Mouse (Mus musculus) hindbrain, postnatal 0 days (tissue): ENCODE measurements at regions not wholly inside any gene's neighbourhood (a gene's known extent, or its start where the extent isn't known, plus 50 kb on each side); places are given as distances from the start of the nearest gene placed in this dataset.

Source experiments
- ATAC-seq: fragments of 200-750 bp; cut with Nextera tagmentation; 2 replicates; pipeline ENCODE4 v1.8.0; 2017; ENCODE audit warnings: mild to moderate bottlenecking, moderate TSS enrichment, moderate library complexity
- DNase-seq: peaks from one replicate; pipeline ENCODE4 v3.0.0-alpha.2; 2015; ENCODE audit warnings: low spot score
- H3K27ac ChIP-seq: fragments of 300-500 bp; sonication (generic); 2 replicates; pipeline ENCODE4 v1.5.1; 2014; ENCODE audit warnings: mild to moderate bottlenecking
- H3K27me3 ChIP-seq: fragments of 300-500 bp; sonication (generic); 2 replicates; pipeline ENCODE4 v1.6.1; 2014; ENCODE audit warnings: low read length, mixed read lengths; ENCODE audit not compliant: insufficient read depth
- H3K36me3 ChIP-seq: fragments of 300-500 bp; sonication (generic); 2 replicates; pipeline ENCODE4 v1.6.1; 2014; ENCODE audit warnings: low read length, mixed read lengths; ENCODE audit not compliant: insufficient read depth
- H3K4me1 ChIP-seq: fragments of 300-500 bp; sonication (generic); 2 replicates; pipeline ENCODE4 v1.6.1; 2014; ENCODE audit warnings: antibody characterized with exemption, low read length, mixed read lengths; ENCODE audit not compliant: insufficient read depth
- H3K4me2 ChIP-seq: fragments of 300-500 bp; sonication (generic); 2 replicates; pipeline ENCODE4 v1.6.1; 2014; ENCODE audit warnings: low read depth, mild to moderate bottlenecking, low read length, moderate library complexity, mixed read lengths
- H3K4me3 ChIP-seq: fragments of 300-500 bp; sonication (generic); 2 replicates; pipeline ENCODE4 v1.5.1; 2014; ENCODE audit warnings: low read length
- H3K9ac ChIP-seq: fragments of 300-500 bp; sonication (generic); replicated peaks from 2 replicates; pipeline ENCODE4 v1.6.1; 2014; ENCODE audit warnings: mild to moderate bottlenecking, low read length, moderate library complexity, mixed read lengths
- H3K9me3 ChIP-seq: fragments of 300-500 bp; sonication (generic); 2 replicates; pipeline ENCODE4 v1.6.1; 2016; ENCODE audit warnings: low read length, mixed read lengths
- CTCF ChIP-seq: IDR thresholded peaks from 2 replicates; pipeline ENCODE4 v1.5.1; 2016; ENCODE audit warnings: antibody characterized with exemption, control low read depth, low read depth
- WGBS: fragments of 180-500 bp; shearing (Covaris S2); extraction: QIAGEN DNeasy Blood & Tissue Kit; methylation state at CpG from one replicate; pipeline ENCODE4 v1.1.7; 2014; 5-methylcytosine and 5-hydroxymethylcytosine counted together

GRCm38 (mm10) chr14:96954462-96954861 lies 435.6 kb upstream of the Klhl1 start:
- Histone ChIP-seq H3K36me3 (no peaks in the 10 kb centered on the region), H3K27me3 (no peaks in the 10 kb centered on the region), H3K4me3 (no peak overlapping the region), H3K4me1 (no peaks in the 10 kb centered on the region), H3K27ac (no peak overlapping the region), H3K9me3 (no peaks in the 10 kb centered on the region), H3K9ac (no peak overlapping the region), H3K4me2 (no peak overlapping the region)
- ATAC-seq, result no peak
- peak; percentile 74 for DNase-seq
- peak; percentile 95 for TF ChIP-seq CTCF

- no peak overlapping the region for H3K4me2 ChIP-seq
- H3K27ac ChIP-seq, result no peak overlapping the region
- no peaks in the 10 kb centered on the region for H3K27me3 ChIP-seq
- no peaks in the 10 kb centered on the region for H3K36me3 ChIP-seq
- no peaks in the 10 kb centered on the region for H3K9me3 ChIP-seq
- no peak overlapping the region for H3K4me3 ChIP-seq
- 7% methylated on average over 2 of the region's 2 CpGs for WGBS
- no peak overlapping the region for H3K9ac ChIP-seq
- TF ChIP-seq CTCF, result peak; percentile 73
- H3K4me1 ChIP-seq, result no peaks in the 10 kb centered on the region
- ATAC-seq, result no peak
- peak; percentile 84 for DNase-seq
These were observed 389.8 kb upstream of the Klhl1 start for GRCm38 (mm10) chr14:96908737-96909136.

GRCm38 (mm10) chr14:96879701-96880100 lies 360.8 kb upstream of the Klhl1 start:
- Histone ChIP-seq H3K4me3 (no peak overlapping the region), H3K27me3 (no peaks in the 10 kb centered on the region), H3K36me3 (no peaks in the 10 kb centered on the region), H3K27ac (no peak overlapping the region), H3K4me1 (no peaks in the 10 kb centered on the region), H3K9ac (no peak overlapping the region), H3K4me2 (no peak overlapping the region), H3K9me3 (no peaks in the 10 kb centered on the region)
- TF ChIP-seq CTCF, result no peak
- WGBS, result 82% methylated on average over 3 of the region's 3 CpGs
- ATAC-seq (no peak), DNase-seq (no peak)

GRCm38 (mm10) chr14:96871969-96872368 lies 353.1 kb upstream of the Klhl1 start:
- Histone ChIP-seq H3K4me2 (no peak overlapping the region), H3K9me3 (no peaks in the 10 kb centered on the region), H3K36me3 (no peaks in the 10 kb centered on the region), H3K9ac (no peak overlapping the region), H3K27ac (no peak overlapping the region), H3K4me3 (no peak overlapping the region), H3K27me3 (no peaks in the 10 kb centered on the region), H3K4me1 (no peaks in the 10 kb centered on the region)
- DNase-seq (no peak), ATAC-seq (no peak)
- no peak for TF ChIP-seq CTCF
- 88% methylated on average over 4 of the region's 4 CpGs for WGBS

- Histone ChIP-seq H3K9ac (no peak overlapping the region), H3K27me3 (no peaks in the 10 kb centered on the region), H3K36me3 (no peaks in the 10 kb centered on the region), H3K4me1 (no peaks in the 10 kb centered on the region), H3K27ac (no peak overlapping the region), H3K9me3 (no peaks in the 10 kb centered on the region), H3K4me2 (no peak overlapping the region), H3K4me3 (no peak overlapping the region)
- 92% methylated on average over 2 of the region's 2 CpGs for WGBS
- no peak for ATAC-seq
- DNase-seq, result no peak
- no peak for TF ChIP-seq CTCF
These were observed 320.0 kb upstream of the Klhl1 start for GRCm38 (mm10) chr14:96838910-96839309.

- ATAC-seq, result no peak
- no peak overlapping the region for H3K4me3 ChIP-seq
- H3K27ac ChIP-seq, result no peak overlapping the region
- no peak for DNase-seq
- WGBS, result 80% methylated on average over 1 of the region's 1 CpGs
- H3K9ac ChIP-seq, result no peak overlapping the region
- H3K4me1 ChIP-seq, result no peaks in the 10 kb centered on the region
- no peak overlapping the region for H3K4me2 ChIP-seq
- no peaks in the 10 kb centered on the region for H3K27me3 ChIP-seq
- TF ChIP-seq CTCF, result no peak
- no peaks in the 10 kb centered on the region for H3K9me3 ChIP-seq
- no peaks in the 10 kb centered on the region for H3K36me3 ChIP-seq
These were observed 306.2 kb upstream of the Klhl1 start for GRCm38 (mm10) chr14:96825083-96825482.

- 86% methylated on average over 2 of the region's 2 CpGs for WGBS
- Histone ChIP-seq H3K27me3 (no peaks in the 10 kb centered on the region), H3K9ac (no peak overlapping the region), H3K9me3 (no peaks in the 10 kb centered on the region), H3K27ac (no peak overlapping the region), H3K4me1 (no peaks in the 10 kb centered on the region), H3K4me3 (no peak overlapping the region), H3K36me3 (no peaks in the 10 kb centered on the region), H3K4me2 (no peak overlapping the region)
- TF ChIP-seq CTCF, result no peak
- DNase-seq, result no peak
- no peak for ATAC-seq
These were observed 296.8 kb upstream of the Klhl1 start for GRCm38 (mm10) chr14:96815665-96816064.
